15 mouse cellular contexts compared by ENCODE assay signal in the genomic region with DNA sequence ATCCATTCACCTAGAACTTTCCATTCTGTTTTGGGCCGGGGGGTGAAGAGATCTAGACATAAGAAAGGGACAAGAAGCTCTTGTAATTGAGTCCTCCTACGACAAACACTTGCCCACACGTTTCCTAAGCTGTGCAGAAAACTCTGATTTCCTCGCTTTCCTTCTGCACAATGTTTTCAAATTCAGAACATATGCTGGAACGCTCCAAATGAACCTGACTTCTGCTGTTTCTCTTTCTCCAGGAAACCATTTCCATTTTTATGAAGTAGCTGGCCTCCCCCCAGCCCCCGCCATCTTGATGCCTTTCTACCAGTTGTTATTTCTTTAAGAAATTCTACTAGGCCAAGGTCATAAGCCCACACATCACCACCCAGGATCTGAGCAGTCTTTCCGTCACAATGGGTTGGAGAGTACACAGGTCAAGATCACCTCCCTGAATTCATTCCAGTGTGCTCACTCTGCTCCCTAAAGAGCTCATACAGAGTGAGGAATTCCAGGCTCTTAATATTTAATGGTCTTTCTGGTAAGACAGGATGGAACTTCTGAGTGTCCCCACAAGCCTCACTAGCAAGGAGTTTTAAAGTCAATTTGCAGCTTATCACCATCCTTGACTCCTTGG.
A peak's percentile ranks its signal among the peaks of the same experiment; 100 is the strongest.
DNase-seq lines count a peak whose midpoint lies in the region; TF ChIP-seq lines count a peak whose summit lies in the region.
"Had no signal": no experiment of that assay in that cellular context is flagged by ENCODE, and none has a peak within 500 bp of the region (broad histone marks: within the 10 kb centered on the region; RNA-seq: fewer than 3 reads in every experiment).

No protein-coding gene starts in this region.

- no peak overlapping the region for H3K27ac ChIP-seq in heart, adult 2 months
- H3K27ac ChIP-seq: liver, embryonic 13.5 days had no signal

- intact Hi-C loops in left cerebral cortex, postnatal 4 days (cut with DNase I), result no loop called here
- intact Hi-C loops in heart, adult 2 months (cut with DNase I), result no loop called here

- H3K36me3 ChIP-seq in heart, adult 2 months (ENCODE audit: control insufficient read depth, insufficient read depth, low read length), result no peaks in the 10 kb centered on the region
- H3K36me3 ChIP-seq: heart, embryonic 12.5 days; liver, embryonic 13.5 days had no signal

- WGBS in heart, adult 2 months, result 93% methylated on average over 7 of the region's 7 CpGs

- no peak for TF ChIP-seq EP300 in heart, adult 2 months (IDR thresholded peaks at IDR 0.05; ENCODE audit: insufficient read depth, low read depth, low read length)

- no peak overlapping the region for H3K9ac ChIP-seq in heart, adult 2 months (ENCODE audit: low read depth, low read length)
- H3K9ac ChIP-seq: heart, embryonic 12.5 days; liver, embryonic 13.5 days had no signal

- no peak overlapping the region for H3K4me3 ChIP-seq in heart, adult 2 months
- H3K4me3 ChIP-seq: heart, embryonic 12.5 days; liver, embryonic 13.5 days had no signal

- no peak for TF ChIP-seq CTCF in heart, adult 2 months (IDR thresholded peaks at IDR 0.05)

- H3K27me3 ChIP-seq in heart, adult 2 months (ENCODE audit: control insufficient read depth, insufficient read depth, low read length), result no peaks in the 10 kb centered on the region
- H3K27me3 ChIP-seq: heart, embryonic 12.5 days; liver, embryonic 13.5 days had no signal

- no peak for TF ChIP-seq POLR2A in heart, adult 2 months (IDR thresholded peaks at IDR 0.05; ENCODE audit: insufficient read depth, low read depth, low read length)

- H3K79me2 ChIP-seq in heart, adult 2 months (replicated peaks; ENCODE audit: control insufficient read depth, insufficient read depth, low read length), result no peaks in the 10 kb centered on the region

- DNase-seq in left cerebral cortex, adult 11 months (ENCODE audit: low spot score), result peak; percentile 4
- DNase-seq in left cerebral cortex, postnatal 4 days, result no peak
- DNase-seq in frontal cortex, postnatal 36 days (ENCODE audit: low spot score in 2 of 2), result peak; percentile 21 to 52
- peak; percentile 4 to 24 for DNase-seq in left cerebral cortex, adult 8-10 months (ENCODE audit: low spot score in 2 of 2)
- peak; percentile 20 to 25 for DNase-seq in right cerebral cortex, postnatal 36 days (ENCODE audit: low spot score in 2 of 2)
- DNase-seq in heart, adult 2 months, result no peak
- DNase-seq in liver, result no peak
- DNase-seq in adrenal gland, postnatal 10 days, result no peak
- DNase-seq: adrenal gland, adult 2 months; cerebellum, adult 18-20 months; gastrocnemius, postnatal 10 days; heart, postnatal 36 days; kidney, adult 9 months; liver, embryonic 13.5 days had no signal

- H3K4me1 ChIP-seq in heart, adult 2 months (ENCODE audit: control insufficient read depth, insufficient read depth, low read length), result no peaks in the 10 kb centered on the region
- H3K4me1 ChIP-seq: heart, embryonic 12.5 days; liver, embryonic 13.5 days had no signal

Comparison
In these comparisons a context has a peak if more than half of its experiments do, and no peak if none do; other contexts are left out.
1. DNase-seq: peak in left cerebral cortex, adult 11 months (single experiment), frontal cortex, postnatal 36 days (2 of 2), left cerebral cortex, adult 8-10 months (2 of 2) and right cerebral cortex, postnatal 36 days (2 of 2); none in left cerebral cortex, postnatal 4 days (single experiment), heart, adult 2 months (0 of 2), liver (single experiment) and adrenal gland, postnatal 10 days (single experiment).